Mouse (Mus musculus) midbrain, embryonic 14.5 days (tissue): ENCODE measurements around the gene Slc25a38. TPM values are rescaled to one million over a fixed set of nuclear protein-coding genes. Genes with fewer than 3 reads are reported as not detected.

Source experiments
- ATAC-seq: fragments of 200-750 bp; cut with Nextera tagmentation; 2 replicates; pipeline ENCODE4 v1.8.0; 2017; ENCODE audit warnings: moderate number of reproducible peaks, moderate library complexity; ENCODE audit not compliant: low FRiP score, low TSS enrichment
- DNase-seq: peaks from one replicate; pipeline ENCODE4 v3.0.0-alpha.2; 2015
- H3K27ac ChIP-seq: fragments of 300-500 bp; sonication (generic); replicated peaks from 2 replicates; pipeline ENCODE4 v1.5.1; 2014; ENCODE audit warnings: mild to moderate bottlenecking, low read depth, low read length, moderate library complexity
- H3K27me3 ChIP-seq: fragments of 300-500 bp; sonication (generic); 2 replicates; pipeline ENCODE4 v1.6.1; 2014; ENCODE audit warnings: low read length, control low read depth, mixed read lengths; ENCODE audit not compliant: control insufficient read depth, insufficient read depth
- H3K36me3 ChIP-seq: fragments of 300-500 bp; sonication (generic); 2 replicates; pipeline ENCODE4 v1.6.1; 2014; ENCODE audit warnings: low read length, control low read depth; ENCODE audit not compliant: control insufficient read depth, insufficient read depth
- H3K4me1 ChIP-seq: fragments of 300-500 bp; sonication (generic); 2 replicates; pipeline ENCODE4 v1.6.1; 2014; ENCODE audit warnings: mild to moderate bottlenecking, antibody characterized with exemption, low read length, control low read depth; ENCODE audit not compliant: control insufficient read depth, insufficient read depth
- H3K4me2 ChIP-seq: fragments of 300-500 bp; sonication (generic); 2 replicates; pipeline ENCODE4 v1.6.1; 2014; ENCODE audit warnings: mild to moderate bottlenecking, low read length, moderate library complexity
- H3K4me3 ChIP-seq: fragments of 300-500 bp; sonication (generic); replicated peaks from 2 replicates; pipeline ENCODE4 v1.5.1; 2014; ENCODE audit warnings: low read depth, low read length
- H3K9ac ChIP-seq: fragments of 300-500 bp; sonication (generic); replicated peaks from 2 replicates; pipeline ENCODE4 v1.6.1; 2014; ENCODE audit warnings: mild to moderate bottlenecking, low read length, moderate library complexity
- H3K9me3 ChIP-seq: fragments of 300-500 bp; sonication (generic); 2 replicates; pipeline ENCODE4 v1.6.1; 2016; ENCODE audit warnings: low read length, control low read depth, mixed read lengths; ENCODE audit not compliant: control insufficient read depth
- WGBS: fragments of 180-500 bp; shearing (Covaris S2); extraction: QIAGEN DNeasy Blood & Tissue Kit; methylation state at CpG from one replicate; pipeline ENCODE4 v1.1.7; 2014; 5-methylcytosine and 5-hydroxymethylcytosine counted together
- polyA plus RNA-seq: library from polyadenylated mRNA; unstranded; fragments of >200 nt; fragmentation: Nextera tagmentation; extraction: Ambion mirVana; gene quantifications from 2 replicates; pipeline ENCODE4 v1.2.1, GENCODE M21; 2014

Gene Slc25a38
- polyA plus RNA-seq, 1 experiment from 2014 or later, result 36.8 TPM

DNA sequence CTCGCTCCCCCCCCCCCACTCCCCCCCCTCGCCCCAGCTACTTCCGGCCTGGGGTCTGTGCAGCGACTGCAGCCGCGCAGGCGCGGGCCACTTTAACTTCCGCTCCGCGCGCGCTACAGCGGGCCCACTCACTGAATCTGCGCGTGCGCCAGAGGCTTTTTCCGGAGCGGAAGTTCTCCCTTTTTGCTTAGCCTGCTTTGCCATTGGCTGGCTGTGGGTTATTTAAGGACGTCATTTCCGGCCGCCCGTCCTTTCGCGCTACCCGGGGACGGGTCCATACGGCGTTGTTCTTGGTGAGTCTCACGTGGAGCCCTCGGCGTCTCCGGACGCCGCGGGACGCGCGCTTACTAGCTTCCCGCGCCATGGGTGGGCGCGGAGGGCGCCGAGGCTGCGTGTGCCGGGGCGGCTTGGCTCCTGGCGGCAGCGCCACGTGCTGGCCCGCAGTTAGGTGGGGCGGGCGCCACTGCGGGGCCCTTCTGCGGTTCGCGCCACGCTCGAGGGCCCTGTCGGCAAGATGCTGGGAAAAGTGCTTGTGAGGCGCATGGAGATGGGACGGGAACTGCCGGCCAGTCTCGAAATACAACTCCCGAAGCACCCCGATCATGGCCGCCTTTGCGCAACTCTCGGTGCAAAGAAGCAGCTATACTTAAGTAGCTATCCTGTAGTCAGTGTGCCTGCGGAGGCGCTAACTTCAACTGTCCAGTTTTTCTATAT is 17.5 kb downstream of the Slc25a38 start, which contains the start of gene Rpsa:
Gene Rpsa (plus strand): TSS at position 152 of the 714 bp plus-strand sequence.
- Histone ChIP-seq H3K4me1 (peaks cover 14% of the 10 kb centered on the region), H3K27ac (peak within 1 kb of the TSS; percentile 80), H3K36me3 (peaks cover 54% of the 10 kb centered on the region), H3K4me2 (peak within 1 kb of the TSS; percentile 88), H3K9ac (peak within 1 kb of the TSS; percentile 97), H3K27me3 (no peaks in the 10 kb centered on the region), H3K9me3 (no peaks in the 10 kb centered on the region), H3K4me3 (peak within 1 kb of the TSS; percentile 100)
- WGBS, result under 1% methylated on average over 71 of the region's 72 CpGs
- peak; percentile 99 for DNase-seq
- ATAC-seq, result peak; percentile 97

DNA sequence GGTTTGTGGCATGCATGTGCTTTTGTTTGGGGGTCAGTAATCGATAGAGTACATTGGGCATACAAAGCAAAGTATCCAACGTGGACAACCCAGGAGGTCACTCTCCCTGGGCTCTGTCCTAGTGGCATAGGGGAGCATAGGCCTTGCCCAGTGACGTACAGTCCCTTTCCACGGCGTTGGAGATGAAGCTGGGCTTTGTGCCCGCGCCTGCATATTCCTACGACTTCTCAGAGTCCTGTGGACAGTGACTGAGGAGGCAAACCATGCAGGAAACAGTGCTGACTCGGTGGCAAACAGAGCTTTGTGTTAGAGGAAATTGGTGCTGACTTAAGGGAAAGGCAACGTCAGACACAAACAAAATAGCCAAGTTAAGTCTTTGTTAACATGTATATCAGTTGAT is 19.1 kb downstream of the Slc25a38 start:
- peak overlapping the region; percentile 5; the same call in 1 of the 2 replicates for H3K4me3 ChIP-seq
- peaks cover 46% of the 10 kb centered on the region for H3K36me3 ChIP-seq
- DNase-seq (no peak), ATAC-seq (no peak)
- no peaks in the 10 kb centered on the region for H3K27me3 ChIP-seq
- no peak overlapping the region for H3K9ac ChIP-seq
- 78% methylated on average over 10 of the region's 10 CpGs for WGBS
- no peaks in the 10 kb centered on the region for H3K9me3 ChIP-seq
- H3K4me2 ChIP-seq, result peak overlapping the region; percentile 88
- H3K27ac ChIP-seq, result no peak overlapping the region
- H3K4me1 ChIP-seq, result peaks cover 14% of the 10 kb centered on the region

DNA sequence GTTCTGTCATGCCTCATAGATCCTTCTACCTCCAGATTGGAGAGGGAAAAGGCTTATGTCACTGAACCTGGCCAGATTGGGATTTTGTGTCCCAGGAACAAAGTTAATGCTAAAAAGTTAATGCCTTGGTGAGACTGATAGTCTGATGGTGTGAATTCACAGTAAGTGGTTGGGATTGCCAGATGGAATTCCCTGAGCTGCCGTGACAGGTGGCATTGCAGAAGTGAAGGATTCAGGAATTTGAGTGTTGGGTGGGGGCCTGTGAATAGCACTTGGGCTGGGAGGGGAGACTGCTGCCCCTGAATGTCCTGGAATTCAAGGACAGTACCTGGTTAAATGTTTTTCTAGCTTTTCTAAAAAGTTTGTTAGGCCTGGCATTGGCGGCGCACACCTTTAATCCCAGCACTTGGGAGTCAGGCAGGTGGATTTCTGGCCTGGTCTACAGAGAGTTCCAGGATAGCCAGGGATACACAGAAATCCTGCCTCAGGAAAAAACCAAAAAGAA is 21.7 kb downstream of the Slc25a38 start:
- Histone ChIP-seq H3K4me2 (no peak overlapping the region), H3K4me1 (peaks cover 13% of the 10 kb centered on the region), H3K27me3 (no peaks in the 10 kb centered on the region), H3K9ac (no peak overlapping the region), H3K36me3 (peaks cover 44% of the 10 kb centered on the region), H3K4me3 (no peak overlapping the region), H3K27ac (no peak overlapping the region), H3K9me3 (no peaks in the 10 kb centered on the region)
- no peak for DNase-seq
- ATAC-seq, result no peak
- 92% methylated on average over 3 of the region's 3 CpGs for WGBS

DNA sequence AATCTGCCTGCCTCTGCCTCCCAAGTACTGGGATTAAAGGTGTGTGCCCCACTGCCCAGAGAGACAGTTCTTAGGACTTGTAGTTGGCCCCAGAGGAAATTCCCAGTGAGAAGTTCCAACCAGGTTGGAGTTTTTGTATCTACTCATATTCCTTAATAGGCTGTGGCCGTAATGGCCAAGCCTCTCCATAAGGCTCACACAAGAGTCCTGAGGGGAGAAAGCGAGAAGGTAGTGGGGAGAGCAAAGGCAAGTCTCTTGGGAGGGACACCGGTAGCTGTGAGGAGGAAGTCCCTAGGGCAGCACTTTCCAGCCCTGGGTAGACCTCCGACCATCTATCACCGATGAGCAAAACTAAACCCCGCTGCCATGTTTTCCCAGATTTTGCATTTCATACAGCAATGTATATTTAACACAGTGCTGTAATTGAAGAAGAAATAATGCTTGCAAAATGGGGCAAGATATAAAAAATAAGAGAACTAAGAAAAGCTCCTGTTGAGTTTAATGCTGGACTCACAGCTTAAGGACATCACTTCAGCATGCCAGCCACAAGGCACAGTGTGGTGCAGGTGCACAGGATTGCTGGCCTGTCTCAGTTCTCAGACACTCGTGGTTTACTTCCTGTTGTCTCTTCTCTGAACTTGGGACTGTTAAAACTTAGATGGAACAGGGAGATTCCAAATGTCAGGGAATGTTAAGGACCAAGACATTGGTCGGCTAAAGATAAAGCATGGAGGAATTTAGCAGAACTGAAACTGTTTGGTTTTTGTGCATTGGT is 23.0 kb downstream of the Slc25a38 start:
- DNase-seq (no peak), ATAC-seq (no peak)
- peaks cover 11% of the 10 kb centered on the region for H3K4me1 ChIP-seq
- peaks cover 44% of the 10 kb centered on the region for H3K36me3 ChIP-seq
- H3K4me3 ChIP-seq, result no peak overlapping the region
- H3K27ac ChIP-seq, result no peak overlapping the region
- WGBS, result 44% methylated on average over 8 of the region's 8 CpGs
- no peaks in the 10 kb centered on the region for H3K9me3 ChIP-seq
- H3K27me3 ChIP-seq, result no peaks in the 10 kb centered on the region
- no peak overlapping the region for H3K9ac ChIP-seq
- H3K4me2 ChIP-seq, result no peak overlapping the region

DNA sequence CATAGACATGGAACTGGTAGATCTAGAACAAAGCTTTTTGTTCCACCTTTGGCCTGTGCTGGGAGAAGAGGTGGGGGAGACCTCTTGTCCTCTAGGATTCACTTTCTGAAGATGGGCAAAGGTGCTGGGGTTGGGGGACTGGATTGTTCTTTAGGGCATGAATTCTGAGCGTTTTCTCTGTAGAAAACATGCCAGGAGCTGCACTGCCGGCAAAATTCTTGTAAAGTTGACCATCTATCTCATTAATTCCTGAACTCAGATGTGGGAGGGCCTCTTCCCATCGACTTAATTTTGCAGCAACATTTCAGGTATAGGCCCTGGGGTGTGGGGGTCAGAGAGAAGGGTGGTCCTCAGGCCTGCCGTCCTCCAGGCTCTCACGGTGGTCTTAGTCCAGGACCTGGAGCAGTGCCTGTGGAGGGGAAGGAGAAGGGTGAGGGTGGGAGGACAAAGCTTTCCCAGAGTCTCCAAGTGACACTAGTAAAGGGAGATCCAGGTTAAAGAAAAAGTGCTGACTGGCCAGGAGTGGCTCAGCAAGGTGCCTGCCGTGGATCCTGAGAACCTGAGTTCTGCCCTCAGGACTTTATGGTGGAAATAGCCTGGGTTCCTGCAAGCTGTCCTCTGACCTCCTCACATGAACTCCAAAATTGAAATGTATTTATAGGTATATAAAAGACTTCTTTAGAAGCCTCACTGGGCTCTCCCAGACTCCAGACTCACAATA is 23.7 kb downstream of the Slc25a38 start:
- Histone ChIP-seq H3K36me3 (peaks cover 43% of the 10 kb centered on the region), H3K27ac (no peak overlapping the region), H3K4me1 (peaks cover 4% of the 10 kb centered on the region), H3K27me3 (no peaks in the 10 kb centered on the region), H3K9me3 (no peaks in the 10 kb centered on the region), H3K9ac (no peak overlapping the region), H3K4me2 (no peak overlapping the region), H3K4me3 (no peak overlapping the region)
- DNase-seq (no peak), ATAC-seq (no peak)
- 60% methylated on average over 6 of the region's 6 CpGs for WGBS

DNA sequence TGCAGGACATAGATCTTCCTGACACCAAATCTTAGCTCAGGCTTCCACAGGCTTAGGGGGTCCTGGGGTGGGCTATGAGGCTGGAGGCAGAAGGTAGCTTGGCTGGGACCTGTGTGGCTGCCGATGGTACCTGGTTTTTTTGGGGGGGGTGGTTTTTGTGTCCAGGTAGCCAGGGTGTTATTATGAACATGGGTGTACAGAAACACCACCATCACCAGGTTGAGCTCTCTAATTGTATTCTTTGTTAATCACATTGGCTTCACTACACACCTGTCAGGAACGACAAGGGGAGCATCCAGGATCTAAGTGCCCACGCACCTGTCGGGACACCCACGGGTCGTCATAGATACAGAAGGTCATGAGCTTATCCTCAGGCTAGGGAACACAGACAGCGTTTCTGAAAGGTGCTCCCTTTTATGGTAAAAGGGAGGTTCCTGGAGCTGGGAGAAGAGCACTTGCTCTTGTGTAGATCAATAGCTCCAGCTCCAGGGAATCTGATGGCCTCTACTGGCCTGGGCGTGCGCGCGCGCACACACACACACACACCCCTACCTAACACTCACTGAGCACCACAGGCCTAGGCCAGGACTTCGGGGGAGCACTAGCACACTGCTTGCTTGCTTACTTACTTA is 24.5 kb downstream of the Slc25a38 start:
- Histone ChIP-seq H3K4me1 (no peaks in the 10 kb centered on the region), H3K9ac (no peak overlapping the region)

DNA sequence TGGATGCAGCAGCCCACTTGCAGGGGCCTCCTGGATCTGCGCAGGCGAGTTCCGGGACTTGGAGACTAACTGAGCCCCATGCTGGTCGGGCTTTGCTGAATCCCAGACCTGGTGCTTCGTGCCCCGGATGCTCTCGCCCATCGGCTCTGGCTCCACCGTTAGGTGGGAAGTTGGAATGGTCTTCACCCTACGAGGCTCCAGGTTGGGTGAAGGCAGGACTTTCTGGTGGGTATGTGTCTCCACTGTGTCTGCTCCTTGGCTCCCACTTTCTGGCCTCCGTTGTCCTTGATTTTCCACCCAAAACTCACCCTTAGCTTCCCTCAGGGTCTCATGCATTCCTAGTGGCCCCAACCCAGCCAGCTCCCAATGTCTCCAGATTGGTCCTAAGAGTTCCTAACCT is 25.3 kb downstream of the Slc25a38 start:
- Histone ChIP-seq H3K27me3 (no peaks in the 10 kb centered on the region), H3K27ac (no peak overlapping the region), H3K9me3 (no peaks in the 10 kb centered on the region), H3K4me2 (no peak overlapping the region), H3K4me3 (no peak overlapping the region), H3K36me3 (peaks cover 28% of the 10 kb centered on the region), H3K4me1 (no peaks in the 10 kb centered on the region), H3K9ac (no peak overlapping the region)
- no peak for DNase-seq
- 91% methylated on average over 11 of the region's 11 CpGs for WGBS
- ATAC-seq, result no peak

More for the DNA sequence above, 24.5 kb downstream of the Slc25a38 start:
- H3K4me2 ChIP-seq, result no peak overlapping the region
- H3K9me3 ChIP-seq, result no peaks in the 10 kb centered on the region
- peaks cover 35% of the 10 kb centered on the region for H3K36me3 ChIP-seq
- 88% methylated on average over 13 of the region's 13 CpGs for WGBS
- ATAC-seq (no peak), DNase-seq (no peak)
- H3K4me3 ChIP-seq, result no peak overlapping the region
- no peaks in the 10 kb centered on the region for H3K27me3 ChIP-seq
- H3K27ac ChIP-seq, result no peak overlapping the region

DNA sequence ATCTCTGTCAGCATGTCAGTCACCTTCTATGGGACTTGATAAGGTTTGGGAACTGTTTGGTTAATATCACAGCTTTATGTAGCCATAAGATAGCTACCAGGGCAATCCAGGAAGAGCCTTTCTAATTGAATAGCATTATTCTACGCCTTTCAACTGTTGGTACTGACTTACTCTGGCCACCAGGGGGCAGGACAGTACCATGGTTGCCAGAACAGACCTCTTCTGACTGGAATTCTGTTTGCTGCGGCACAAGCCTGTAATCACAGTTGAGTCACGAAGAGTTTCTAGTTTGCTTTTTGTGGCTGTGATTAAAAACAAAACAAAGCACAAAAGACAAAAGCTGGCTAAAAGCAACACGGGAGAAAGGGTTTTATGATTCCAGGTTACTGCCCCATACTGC is 30.5 kb downstream of the Slc25a38 start:
- H3K36me3 ChIP-seq, result no peaks in the 10 kb centered on the region
- ATAC-seq (no peak), DNase-seq (peak; percentile 95)
- H3K4me3 ChIP-seq, result no peak overlapping the region
- 18% methylated on average over 4 of the region's 4 CpGs for WGBS
- H3K4me2 ChIP-seq, result no peak overlapping the region
- no peak overlapping the region for H3K9ac ChIP-seq
- H3K9me3 ChIP-seq, result no peaks in the 10 kb centered on the region
- H3K27me3 ChIP-seq, result no peaks in the 10 kb centered on the region
- no peak overlapping the region for H3K27ac ChIP-seq
- no peaks in the 10 kb centered on the region for H3K4me1 ChIP-seq
